Mouse (Mus musculus): ENCODE measurements at regions not wholly inside any gene's neighbourhood (a gene's known extent, or its start where the extent isn't known, plus 50 kb on each side); places are given as distances from the start of the nearest gene placed in this dataset.

DNA sequence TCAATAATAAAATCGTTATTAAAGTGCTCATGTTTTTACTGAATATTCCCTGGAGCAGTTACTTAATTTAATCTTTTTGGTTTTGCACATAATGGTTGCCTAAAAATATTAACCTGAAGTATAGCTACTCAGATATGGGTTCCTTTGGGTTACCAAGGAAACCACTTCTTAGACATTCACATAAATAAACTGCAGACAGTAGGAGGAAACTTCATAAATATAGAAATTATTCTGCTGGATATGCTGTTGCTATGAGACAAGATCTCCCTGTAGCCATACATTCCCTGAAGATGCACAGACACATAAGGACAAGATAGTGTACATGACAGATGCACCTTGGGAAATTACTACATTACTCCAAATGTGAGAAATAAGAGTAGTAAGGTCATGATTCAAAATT, 635.3 kb downstream of the Basp1 start:
- H3K4me2 ChIP-seq (ENCODE audit: low read length), result no peak overlapping the region
- H3K4me3 ChIP-seq (ENCODE audit: control insufficient read depth in 1 of 2, insufficient read depth in 1 of 2, low read depth in 1 of 2, low read length in 2 of 2), result no peak overlapping the region
- H3K9me3 ChIP-seq (ENCODE audit: control insufficient read depth, low read length), result no peaks in the 10 kb centered on the region
- WGBS, result 62% methylated on average over 1 of the region's 1 CpGs
- no peaks in the 10 kb centered on the region for H3K27me3 ChIP-seq (ENCODE audit: control insufficient read depth, insufficient read depth, low read length)
- ATAC-seq (ENCODE audit: insufficient number of reproducible peaks, insufficient read depth, low FRiP score, low read depth), result no peak
- H3K36me3 ChIP-seq (ENCODE audit: control insufficient read depth, insufficient read depth, low read length), result no peaks in the 10 kb centered on the region
- no peak overlapping the region for H3K9ac ChIP-seq (ENCODE audit: low read length)
- H3K4me1 ChIP-seq (ENCODE audit: control insufficient read depth in 2 of 2, insufficient read depth in 2 of 2, low read length in 2 of 2), result no peaks in the 10 kb centered on the region
- H3K27ac ChIP-seq (replicated peaks in 1 of 2; ENCODE audit: control insufficient read depth in 1 of 2, insufficient read depth in 1 of 2, low read depth in 2 of 2, low read length in 2 of 2), result no peak overlapping the region

DNA sequence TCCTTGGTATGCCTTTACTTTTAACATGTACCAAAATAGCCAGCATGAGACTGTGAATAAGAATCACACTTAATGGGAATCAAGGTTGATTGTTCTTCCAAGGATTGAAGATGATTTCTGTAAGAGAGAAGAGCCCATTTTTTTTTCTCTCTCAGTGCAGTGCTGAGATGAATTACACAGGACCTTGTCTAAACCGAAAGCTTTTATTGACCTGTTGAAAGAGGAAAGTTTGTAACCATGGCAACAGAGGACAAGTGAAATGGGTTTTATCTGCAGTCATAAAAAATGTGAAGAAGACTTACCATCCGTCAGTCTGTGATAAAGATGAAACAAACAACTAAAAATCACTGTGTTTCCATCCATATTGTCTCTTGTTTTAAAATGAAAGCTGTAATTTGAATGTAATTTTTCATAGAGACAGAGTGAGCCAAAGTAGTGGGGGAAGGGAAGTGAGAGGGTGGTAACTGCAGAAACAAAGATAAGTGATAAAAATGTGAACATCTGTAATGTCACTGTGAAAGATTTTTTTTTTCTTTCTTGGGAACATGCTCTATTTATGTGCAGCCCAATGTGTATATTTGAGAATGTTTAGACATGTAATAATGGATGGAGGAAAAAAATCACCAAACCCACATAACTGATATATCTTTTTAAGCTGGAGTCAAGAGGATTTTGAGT, 661.9 kb downstream of the Basp1 start:
- no peak overlapping the region for H3K4me3 ChIP-seq (ENCODE audit: control insufficient read depth in 1 of 2, insufficient read depth in 1 of 2, low read depth in 1 of 2, low read length in 2 of 2)
- no peaks in the 10 kb centered on the region for H3K9me3 ChIP-seq (ENCODE audit: control insufficient read depth, low read length)
- no peak overlapping the region for H3K4me2 ChIP-seq (ENCODE audit: low read length)
- H3K36me3 ChIP-seq (ENCODE audit: control insufficient read depth, insufficient read depth, low read length), result no peaks in the 10 kb centered on the region
- H3K27ac ChIP-seq (replicated peaks in 1 of 2; ENCODE audit: control insufficient read depth in 1 of 2, insufficient read depth in 1 of 2, low read depth in 2 of 2, low read length in 2 of 2), result no peak overlapping the region
- no peak overlapping the region for H3K9ac ChIP-seq (ENCODE audit: low read length)
- no peaks in the 10 kb centered on the region for H3K4me1 ChIP-seq (ENCODE audit: control insufficient read depth in 2 of 2, insufficient read depth in 2 of 2, low read length in 2 of 2)
- H3K27me3 ChIP-seq (ENCODE audit: control insufficient read depth, insufficient read depth, low read length), result no peaks in the 10 kb centered on the region
- 45% methylated on average over 2 of the region's 2 CpGs for WGBS
- no peak for ATAC-seq (ENCODE audit: insufficient number of reproducible peaks, insufficient read depth, low FRiP score, low read depth)

DNA sequence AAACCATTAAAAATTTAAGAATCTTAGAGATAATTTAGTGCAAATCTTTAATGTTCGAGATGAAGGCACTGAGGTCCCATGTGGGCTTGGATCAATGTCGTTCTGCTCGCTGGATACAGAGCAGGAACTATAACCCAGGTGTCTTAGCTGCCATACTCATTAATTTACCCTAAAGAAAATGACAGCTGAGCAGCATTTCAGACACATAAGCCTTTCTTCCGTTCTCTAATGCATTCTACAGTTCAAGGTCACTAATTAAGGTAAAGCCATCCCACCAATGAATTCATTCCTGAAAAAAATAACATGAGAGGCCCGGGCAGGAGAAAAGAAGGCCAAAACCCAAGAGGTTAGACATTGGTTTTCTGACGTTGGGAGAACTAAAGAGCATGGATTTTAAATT, 670.3 kb downstream of the Basp1 start:
- 73% methylated on average over 6 of the region's 6 CpGs for WGBS
- ATAC-seq (ENCODE audit: insufficient number of reproducible peaks, insufficient read depth, low FRiP score, low read depth), result no peak
- Histone ChIP-seq H3K9ac (ENCODE audit: low read length) (no peak overlapping the region), H3K36me3 (ENCODE audit: control insufficient read depth, insufficient read depth, low read length) (no peaks in the 10 kb centered on the region), H3K27me3 (ENCODE audit: control insufficient read depth, insufficient read depth, low read length) (no peaks in the 10 kb centered on the region), H3K4me2 (ENCODE audit: low read length) (no peak overlapping the region), H3K4me1 (ENCODE audit: control insufficient read depth in 2 of 2, insufficient read depth in 2 of 2, low read length in 2 of 2) (no peaks in the 10 kb centered on the region), H3K4me3 (ENCODE audit: control insufficient read depth in 1 of 2, insufficient read depth in 1 of 2, low read depth in 1 of 2, low read length in 2 of 2) (no peak overlapping the region), H3K27ac (replicated peaks in 1 of 2; ENCODE audit: control insufficient read depth in 1 of 2, insufficient read depth in 1 of 2, low read depth in 2 of 2, low read length in 2 of 2) (no peak overlapping the region), H3K9me3 (ENCODE audit: control insufficient read depth, low read length) (no peaks in the 10 kb centered on the region)

DNA sequence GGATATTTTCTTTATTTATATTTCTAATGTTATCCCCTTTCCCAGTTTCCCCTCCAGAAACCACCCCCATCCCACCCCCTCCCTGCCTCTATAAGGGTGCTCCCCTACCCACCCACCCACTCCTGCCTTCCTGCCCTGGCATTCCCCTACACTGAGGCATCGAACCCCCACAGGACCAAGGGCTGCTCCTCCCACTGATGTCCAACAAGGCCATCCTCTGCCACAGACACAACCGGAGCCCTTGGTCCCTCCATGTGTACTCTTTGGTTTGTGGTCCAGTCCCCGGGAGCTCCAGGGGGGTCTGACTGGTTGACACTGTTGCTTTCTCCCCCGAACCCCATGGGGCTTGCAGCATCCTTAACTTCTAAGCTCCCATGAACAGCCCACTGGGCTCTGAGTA, 688.4 kb downstream of the Basp1 start:
- Histone ChIP-seq H3K36me3 (ENCODE audit: control insufficient read depth, insufficient read depth, low read length) (no peaks in the 10 kb centered on the region), H3K9ac (ENCODE audit: low read length) (no peak overlapping the region), H3K4me3 (ENCODE audit: control insufficient read depth in 1 of 2, insufficient read depth in 1 of 2, low read depth in 1 of 2, low read length in 2 of 2) (no peak overlapping the region), H3K9me3 (ENCODE audit: control insufficient read depth, low read length) (no peaks in the 10 kb centered on the region), H3K4me1 (ENCODE audit: control insufficient read depth in 2 of 2, insufficient read depth in 2 of 2, low read length in 2 of 2) (no peaks in the 10 kb centered on the region), H3K27ac (replicated peaks in 1 of 2; ENCODE audit: control insufficient read depth in 1 of 2, insufficient read depth in 1 of 2, low read depth in 2 of 2, low read length in 2 of 2) (no peak overlapping the region), H3K27me3 (ENCODE audit: control insufficient read depth, insufficient read depth, low read length) (no peaks in the 10 kb centered on the region), H3K4me2 (ENCODE audit: low read length) (no peak overlapping the region)
- ATAC-seq (ENCODE audit: insufficient number of reproducible peaks, insufficient read depth, low FRiP score, low read depth), result no peak
- WGBS, result 77% methylated on average over 4 of the region's 4 CpGs

DNA sequence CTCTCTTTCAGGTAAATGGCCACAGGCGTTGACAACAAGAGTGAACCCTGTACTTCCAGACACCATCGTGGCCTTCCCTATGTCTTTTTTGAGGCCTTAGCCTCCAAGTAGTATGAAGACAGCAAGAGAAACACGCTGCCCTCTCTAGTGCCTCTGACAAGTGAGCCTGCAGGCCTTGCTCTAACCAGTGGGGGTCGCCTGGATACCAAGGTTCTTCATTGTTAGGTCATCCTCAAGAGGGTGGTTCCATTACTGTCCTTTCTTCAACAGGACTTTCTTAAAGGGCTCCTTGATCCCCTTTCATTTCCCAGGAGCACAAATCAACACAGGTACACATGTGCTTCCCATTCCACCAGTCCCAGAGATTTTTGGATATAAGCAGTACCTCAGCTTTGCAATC, 688.9 kb downstream of the Basp1 start:
- Histone ChIP-seq H3K27ac (replicated peaks in 1 of 2; ENCODE audit: control insufficient read depth in 1 of 2, insufficient read depth in 1 of 2, low read depth in 2 of 2, low read length in 2 of 2) (no peak overlapping the region), H3K36me3 (ENCODE audit: control insufficient read depth, insufficient read depth, low read length) (no peaks in the 10 kb centered on the region), H3K9ac (ENCODE audit: low read length) (no peak overlapping the region), H3K9me3 (ENCODE audit: control insufficient read depth, low read length) (no peaks in the 10 kb centered on the region), H3K27me3 (ENCODE audit: control insufficient read depth, insufficient read depth, low read length) (no peaks in the 10 kb centered on the region), H3K4me1 (ENCODE audit: control insufficient read depth in 2 of 2, insufficient read depth in 2 of 2, low read length in 2 of 2) (no peaks in the 10 kb centered on the region), H3K4me3 (ENCODE audit: control insufficient read depth in 1 of 2, insufficient read depth in 1 of 2, low read depth in 1 of 2, low read length in 2 of 2) (no peak overlapping the region), H3K4me2 (ENCODE audit: low read length) (no peak overlapping the region)
- WGBS, result 41% methylated on average over 4 of the region's 4 CpGs
- no peak for ATAC-seq (ENCODE audit: insufficient number of reproducible peaks, insufficient read depth, low FRiP score, low read depth)

DNA sequence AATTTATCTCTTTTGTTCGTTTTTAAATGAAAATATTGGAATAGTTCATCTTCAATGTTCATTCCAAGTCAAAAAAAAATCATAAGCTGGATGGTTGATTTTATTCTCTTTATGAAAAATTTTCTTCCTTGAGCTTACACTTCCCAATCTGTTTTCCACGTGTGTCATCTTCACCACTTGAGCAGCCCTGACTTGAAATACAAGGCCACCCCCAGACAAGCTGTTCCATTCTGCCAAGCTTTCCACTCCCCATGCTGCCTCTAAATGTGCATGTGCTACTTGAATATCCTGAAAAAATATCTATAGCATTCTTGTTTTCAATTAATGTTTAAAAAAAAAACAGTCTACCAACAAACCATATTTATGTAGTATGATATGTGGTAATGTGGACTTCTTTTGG, 693.2 kb downstream of the Basp1 start:
- Histone ChIP-seq H3K4me2 (ENCODE audit: low read length) (no peak overlapping the region), H3K4me3 (ENCODE audit: control insufficient read depth in 1 of 2, insufficient read depth in 1 of 2, low read depth in 1 of 2, low read length in 2 of 2) (no peak overlapping the region), H3K9ac (ENCODE audit: low read length) (no peak overlapping the region), H3K4me1 (ENCODE audit: control insufficient read depth in 2 of 2, insufficient read depth in 2 of 2, low read length in 2 of 2) (no peaks in the 10 kb centered on the region), H3K36me3 (ENCODE audit: control insufficient read depth, insufficient read depth, low read length) (no peaks in the 10 kb centered on the region), H3K27ac (replicated peaks in 1 of 2; ENCODE audit: control insufficient read depth in 1 of 2, insufficient read depth in 1 of 2, low read depth in 2 of 2, low read length in 2 of 2) (no peak overlapping the region), H3K27me3 (ENCODE audit: control insufficient read depth, insufficient read depth, low read length) (no peaks in the 10 kb centered on the region), H3K9me3 (ENCODE audit: control insufficient read depth, low read length) (no peaks in the 10 kb centered on the region)
- no peak for ATAC-seq (ENCODE audit: insufficient number of reproducible peaks, insufficient read depth, low FRiP score, low read depth)
- 50% methylated on average over 2 of the region's 2 CpGs for WGBS

DNA sequence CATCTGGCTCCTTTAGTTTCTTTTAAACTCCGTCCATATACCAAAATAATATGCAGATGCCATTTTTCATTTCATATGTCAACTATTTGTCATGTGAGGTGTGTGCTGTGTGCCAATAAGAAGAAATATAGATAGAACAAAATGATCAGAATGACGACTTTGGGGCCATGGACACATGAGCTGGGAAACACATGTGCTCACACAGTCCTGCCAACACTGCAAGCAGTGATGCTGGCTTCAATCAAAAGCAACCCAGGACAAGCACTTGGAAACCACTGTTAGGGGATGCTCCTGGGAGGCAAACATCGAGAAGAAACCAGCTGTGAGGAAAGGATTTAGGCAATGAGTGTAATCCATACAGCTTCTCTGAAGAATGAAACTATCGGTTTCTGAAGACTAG, 731.4 kb downstream of the Basp1 start:
- no peak for ATAC-seq (ENCODE audit: insufficient number of reproducible peaks, insufficient read depth, low FRiP score, low read depth)
- Histone ChIP-seq H3K4me3 (ENCODE audit: control insufficient read depth in 1 of 2, insufficient read depth in 1 of 2, low read depth in 1 of 2, low read length in 2 of 2) (no peak overlapping the region), H3K27ac (replicated peaks in 1 of 2; ENCODE audit: control insufficient read depth in 1 of 2, insufficient read depth in 1 of 2, low read depth in 2 of 2, low read length in 2 of 2) (no peak overlapping the region), H3K27me3 (ENCODE audit: control insufficient read depth, insufficient read depth, low read length) (no peaks in the 10 kb centered on the region), H3K4me1 (ENCODE audit: control insufficient read depth in 2 of 2, insufficient read depth in 2 of 2, low read length in 2 of 2) (no peaks in the 10 kb centered on the region), H3K36me3 (ENCODE audit: control insufficient read depth, insufficient read depth, low read length) (no peaks in the 10 kb centered on the region), H3K9me3 (ENCODE audit: control insufficient read depth, low read length) (no peaks in the 10 kb centered on the region), H3K9ac (ENCODE audit: low read length) (no peak overlapping the region), H3K4me2 (ENCODE audit: low read length) (no peak overlapping the region)
- WGBS, result 63% methylated on average over 4 of the region's 4 CpGs

DNA sequence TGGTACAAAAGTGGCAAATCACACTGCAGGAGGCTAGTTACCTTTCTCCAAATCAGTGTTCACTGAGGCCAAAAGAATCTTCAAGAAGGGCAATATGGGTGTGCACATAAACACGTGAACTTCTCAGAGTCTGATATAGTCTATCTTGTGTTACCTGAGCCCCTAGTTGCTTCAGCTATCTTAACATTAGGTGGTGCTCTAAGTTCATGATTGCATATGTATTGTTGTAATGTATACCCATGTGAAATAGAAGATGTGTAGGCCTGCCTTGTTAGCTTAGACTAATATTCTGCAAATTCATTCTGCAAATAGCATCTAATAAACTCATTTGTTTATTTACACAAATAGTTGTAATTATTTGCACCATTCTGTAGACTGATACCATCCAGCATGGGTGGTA, 764.6 kb downstream of the Basp1 start:
- Histone ChIP-seq H3K36me3 (ENCODE audit: control insufficient read depth, insufficient read depth, low read length) (no peaks in the 10 kb centered on the region), H3K9ac (ENCODE audit: low read length) (no peak overlapping the region), H3K27ac (replicated peaks in 1 of 2; ENCODE audit: control insufficient read depth in 1 of 2, insufficient read depth in 1 of 2, low read depth in 2 of 2, low read length in 2 of 2) (no peak overlapping the region), H3K4me1 (ENCODE audit: control insufficient read depth in 2 of 2, insufficient read depth in 2 of 2, low read length in 2 of 2) (no peaks in the 10 kb centered on the region), H3K4me3 (ENCODE audit: control insufficient read depth in 1 of 2, insufficient read depth in 1 of 2, low read depth in 1 of 2, low read length in 2 of 2) (no peak overlapping the region), H3K9me3 (ENCODE audit: control insufficient read depth, low read length) (0 out of 2 replicates have a peak, but pooled peaks cover 2% of the 10 kb centered on the region), H3K4me2 (ENCODE audit: low read length) (no peak overlapping the region), H3K27me3 (ENCODE audit: control insufficient read depth, insufficient read depth, low read length) (no peaks in the 10 kb centered on the region)
- WGBS, result 63% methylated on average over 1 of the region's 1 CpGs
- no peak for ATAC-seq (ENCODE audit: insufficient number of reproducible peaks, insufficient read depth, low FRiP score, low read depth)
